ENCODE assay signal across 10 mouse cellular contexts in the genomic region with DNA sequence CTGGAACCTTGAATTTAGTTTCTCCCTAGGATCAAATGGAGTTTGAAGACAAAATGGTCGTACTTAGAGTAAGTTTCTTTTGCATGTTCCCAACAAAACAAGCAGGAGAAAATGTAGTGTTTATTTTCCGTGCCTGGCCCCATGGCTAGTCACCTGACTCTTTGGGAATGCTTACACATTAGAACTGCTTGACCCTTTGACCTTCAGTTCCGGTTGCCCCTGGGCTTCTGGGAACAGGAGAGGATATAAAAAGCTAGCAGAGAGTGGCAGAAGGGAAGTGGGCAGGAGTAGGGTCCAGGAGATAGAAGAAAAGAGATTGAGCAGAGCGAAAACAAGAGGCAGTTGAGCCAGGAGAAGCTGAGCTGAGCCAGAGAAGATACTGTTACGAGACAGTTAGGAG. TPM values are rescaled to one million over a fixed set of nuclear protein-coding genes. Genes with fewer than 3 reads are reported as not detected.
DNase-seq lines count a peak whose midpoint lies in the region; ATAC-seq and TF ChIP-seq lines count a peak whose summit lies in the region.
"Had no signal": no experiment of that assay in that cellular context is flagged by ENCODE, and none has a peak within 500 bp of the region (broad histone marks: within the 10 kb centered on the region; RNA-seq: fewer than 3 reads in every experiment).

No protein-coding gene starts in this region.

- 28% methylated on average over 5 of the region's 5 CpGs for WGBS in kidney, embryonic 16.5 days
- WGBS in heart, embryonic 13.5 days: 25% methylated on average over 5 of the region's 5 CpGs
- 33% methylated on average over 5 of the region's 5 CpGs for WGBS in liver, embryonic 12.5 days (ENCODE audit: insufficient replicate concordance)

- no peaks in the 10 kb centered on the region for H3K27me3 ChIP-seq in kidney, embryonic 16.5 days (ENCODE audit: insufficient read depth, low read length)
- peaks cover 9% of the 10 kb centered on the region for H3K27me3 ChIP-seq in heart, embryonic 13.5 days (replicated peaks)
- peaks cover 10% of the 10 kb centered on the region for H3K27me3 ChIP-seq in liver, embryonic 12.5 days (replicated peaks)

- ATAC-seq in kidney, embryonic 16.5 days (ENCODE audit: low FRiP score, low TSS enrichment): no peak
- no peak for ATAC-seq in heart, embryonic 13.5 days (ENCODE audit: extremely low read depth, insufficient number of reproducible peaks, low FRiP score, low TSS enrichment)
- peak; percentile 42; the same call in 1 of the 2 replicates for ATAC-seq in liver, embryonic 12.5 days

- H3K9ac ChIP-seq in kidney, embryonic 16.5 days (replicated peaks; ENCODE audit: low read length): no peak overlapping the region
- no peak overlapping the region for H3K9ac ChIP-seq in heart, embryonic 13.5 days
- no peak overlapping the region for H3K9ac ChIP-seq in liver, embryonic 12.5 days

- H3K4me2 ChIP-seq in kidney, embryonic 16.5 days (replicated peaks; ENCODE audit: low read depth, low read length): no peak overlapping the region
- H3K4me2 ChIP-seq in heart, embryonic 13.5 days: no peak overlapping the region
- no peak overlapping the region for H3K4me2 ChIP-seq in liver, embryonic 12.5 days

- no peaks in the 10 kb centered on the region for H3K36me3 ChIP-seq in kidney, embryonic 16.5 days (ENCODE audit: insufficient read depth, low read length)
- H3K36me3 ChIP-seq in heart, embryonic 13.5 days: no peaks in the 10 kb centered on the region
- no peaks in the 10 kb centered on the region for H3K36me3 ChIP-seq in liver, embryonic 12.5 days

- no peak overlapping the region for H3K4me3 ChIP-seq in kidney, embryonic 16.5 days (ENCODE audit: low read length)
- H3K4me3 ChIP-seq in heart, embryonic 13.5 days: no peak overlapping the region
- no peak overlapping the region for H3K4me3 ChIP-seq in liver, embryonic 12.5 days

- TF ChIP-seq POLR2A in brain, embryonic 14.5 days (IDR thresholded peaks at IDR 0.05; ENCODE audit: borderline replicate concordance, extremely low read depth, insufficient read depth, insufficient read length, poor library complexity, severe bottlenecking): no peak

- H3K4me1 ChIP-seq in kidney, embryonic 16.5 days (ENCODE audit: insufficient read depth, low read length): peaks cover 9% of the 10 kb centered on the region
- H3K4me1 ChIP-seq in heart, embryonic 13.5 days: peaks cover 11% of the 10 kb centered on the region
- H3K4me1 ChIP-seq in liver, embryonic 12.5 days: peaks cover 17% of the 10 kb centered on the region

- H3K27ac ChIP-seq in kidney, embryonic 16.5 days (ENCODE audit: low read length): no peak overlapping the region; the same call in 1 of the 2 replicates
- peak overlapping the region; percentile 38 for H3K27ac ChIP-seq in heart, embryonic 13.5 days (replicated peaks)
- H3K27ac ChIP-seq in liver, embryonic 12.5 days: 0 out of 2 replicates have a peak overlapping the region, but pooled peaks have one; percentile 38

- DNase-seq in kidney, adult 11 months: peak; percentile 77
- DNase-seq in brain, embryonic 14.5 days (ENCODE audit: low read depth): peak; percentile 1
- no peak for DNase-seq in cerebellum, adult 9-11 months
- no peak for DNase-seq in spleen, adult 18-20 months
- no peak for DNase-seq in thymus, postnatal 10 days (ENCODE audit: low spot score in 2 of 2)
- DNase-seq: adrenal gland, postnatal 10 days; cerebellum, postnatal 36 days had no signal

- H3K9me3 ChIP-seq in kidney, embryonic 16.5 days (ENCODE audit: low read length): peaks cover 4% of the 10 kb centered on the region
- H3K9me3 ChIP-seq in heart, embryonic 13.5 days: peaks cover 6% of the 10 kb centered on the region
- H3K9me3 ChIP-seq in liver, embryonic 12.5 days (replicated peaks): peaks cover 13% of the 10 kb centered on the region

- TF ChIP-seq CTCF in brain, embryonic 14.5 days (IDR thresholded peaks at IDR 0.05; ENCODE audit: borderline replicate concordance, extremely low read depth, insufficient read depth, insufficient read length): no peak

RNA-seq across cellular contexts. Expression of gene Dhx34, which starts 8.0 kb away (rescaled TPM):
- polyA plus RNA-seq in kidney, embryonic 16.5 days (2015; fragmentation: Nextera tagmentation; extraction: Ambion mirVana): 21.3 and 21.5 TPM in 2 replicates
- polyA plus RNA-seq in brain, embryonic 14.5 days (2012; rRNA removed): 20.4 and 22.5 TPM in 2 replicates
- polyA plus RNA-seq in heart, embryonic 13.5 days (2015; fragmentation: Nextera tagmentation; extraction: Ambion mirVana): 10.5 and 11.0 TPM in 2 replicates
- 9.5 and 9.6 TPM in 2 replicates for polyA plus RNA-seq in liver, embryonic 12.5 days (2016; fragmentation: Nextera tagmentation; extraction: Ambion mirVana)

RNA-seq across cellular contexts. Expression of gene C5ar2, which starts 14.1 kb away (rescaled TPM):
- polyA plus RNA-seq in kidney, embryonic 16.5 days (2015; fragmentation: Nextera tagmentation; extraction: Ambion mirVana): 0.09 and 0.11 TPM in 2 replicates
- 0.08 and 0.11 TPM in 2 replicates for polyA plus RNA-seq in brain, embryonic 14.5 days (2012; rRNA removed)
- 0.76 and 0.78 TPM in 2 replicates for polyA plus RNA-seq in heart, embryonic 13.5 days (2015; fragmentation: Nextera tagmentation; extraction: Ambion mirVana)
- 1.6 and 1.7 TPM in 2 replicates for polyA plus RNA-seq in liver, embryonic 12.5 days (2016; fragmentation: Nextera tagmentation; extraction: Ambion mirVana)

RNA-seq across cellular contexts. Expression of gene C5ar1, which starts 29.5 kb away (rescaled TPM):
- polyA plus RNA-seq in kidney, embryonic 16.5 days (2015; fragmentation: Nextera tagmentation; extraction: Ambion mirVana): 2.7 and 2.8 TPM in 2 replicates
- polyA plus RNA-seq in brain, embryonic 14.5 days (2012; rRNA removed): 1.1 and 1.4 TPM in 2 replicates
- polyA plus RNA-seq in heart, embryonic 13.5 days (2015; fragmentation: Nextera tagmentation; extraction: Ambion mirVana): 1.5 and 2.2 TPM in 2 replicates
- 1.7 and 2.1 TPM in 2 replicates for polyA plus RNA-seq in liver, embryonic 12.5 days (2016; fragmentation: Nextera tagmentation; extraction: Ambion mirVana)

RNA-seq across cellular contexts. Expression of gene Inafm1, which starts 43.5 kb away (rescaled TPM):
- 16.4 and 19.7 TPM in 2 replicates for polyA plus RNA-seq in kidney, embryonic 16.5 days (2015; fragmentation: Nextera tagmentation; extraction: Ambion mirVana)
- 50.1 and 52.9 TPM in 2 replicates for polyA plus RNA-seq in brain, embryonic 14.5 days (2012; rRNA removed)
- polyA plus RNA-seq in heart, embryonic 13.5 days (2015; fragmentation: Nextera tagmentation; extraction: Ambion mirVana): 10.7 TPM in 2 replicates
- polyA plus RNA-seq in liver, embryonic 12.5 days (2016; fragmentation: Nextera tagmentation; extraction: Ambion mirVana): 8.6 and 8.8 TPM in 2 replicates

RNA-seq across cellular contexts. Expression of gene Meis3, which starts 55.0 kb away (rescaled TPM):
- polyA plus RNA-seq in kidney, embryonic 16.5 days (2015; fragmentation: Nextera tagmentation; extraction: Ambion mirVana): 23.9 and 27.7 TPM in 2 replicates
- polyA plus RNA-seq in brain, embryonic 14.5 days (2012; rRNA removed): 188 and 256 TPM in 2 replicates
- polyA plus RNA-seq in heart, embryonic 13.5 days (2015; fragmentation: Nextera tagmentation; extraction: Ambion mirVana): 17.1 and 19.4 TPM in 2 replicates
- 4.4 and 5.7 TPM in 2 replicates for polyA plus RNA-seq in liver, embryonic 12.5 days (2016; fragmentation: Nextera tagmentation; extraction: Ambion mirVana)

Comparison
In these comparisons a context has a peak if more than half of its experiments do, and no peak if none do; other contexts are left out.
1. DNase-seq: peak in kidney, adult 11 months (single experiment) and brain, embryonic 14.5 days (single experiment); none in cerebellum, adult 9-11 months (single experiment), spleen, adult 18-20 months (0 of 2) and thymus, postnatal 10 days (0 of 2).